Mouse (Mus musculus) midbrain, embryonic 16.5 days (tissue): Measurements from ENCODE around the gene Mrpl23. TPM values are rescaled to one million over a fixed set of nuclear protein-coding genes. Genes with fewer than 3 reads are reported as not detected.
A peak's percentile ranks its signal among the peaks of the same experiment; 100 is the strongest.

Experiments used
- ATAC-seq: fragments of 200-750 bp; cut with Nextera tagmentation; 2 replicates; pipeline ENCODE4 v1.8.0; 2017; ENCODE audit warnings: moderate TSS enrichment
- H3K27ac ChIP-seq: fragments of 300-500 bp; sonication (generic); 2 replicates; pipeline ENCODE4 v1.5.1; 2014; ENCODE audit warnings: mild to moderate bottlenecking, low read length, mixed read lengths
- H3K27me3 ChIP-seq: fragments of 300-500 bp; sonication (generic); 2 replicates; pipeline ENCODE4 v1.6.1; 2014; ENCODE audit warnings: low read depth, low read length, mixed read lengths; ENCODE audit not compliant: control insufficient read depth, insufficient read depth
- H3K36me3 ChIP-seq: fragments of 300-500 bp; sonication (generic); 2 replicates; pipeline ENCODE4 v1.6.1; 2014; ENCODE audit warnings: mild to moderate bottlenecking, low read length, moderate library complexity, mixed read lengths; ENCODE audit not compliant: control insufficient read depth, insufficient read depth
- H3K4me1 ChIP-seq: fragments of 300-500 bp; sonication (generic); 2 replicates; pipeline ENCODE4 v1.6.1; 2014; ENCODE audit warnings: mild to moderate bottlenecking, low read length, mixed read lengths; ENCODE audit not compliant: control insufficient read depth, insufficient read depth
- H3K4me2 ChIP-seq: fragments of 300-500 bp; sonication (generic); 2 replicates; pipeline ENCODE4 v1.6.1; 2014; ENCODE audit warnings: mild to moderate bottlenecking, low read length, mixed read lengths
- H3K4me3 ChIP-seq: fragments of 300-500 bp; sonication (generic); 2 replicates; pipeline ENCODE4 v1.5.1; 2014; ENCODE audit warnings: low read depth, mild to moderate bottlenecking, low read length, moderate library complexity, mixed read lengths
- H3K9ac ChIP-seq: fragments of 300-500 bp; sonication (generic); 2 replicates; pipeline ENCODE4 v1.6.1; 2014; ENCODE audit warnings: low read depth, low read length, mixed read lengths
- H3K9me3 ChIP-seq: fragments of 300-500 bp; sonication (generic); replicated peaks from 2 replicates; pipeline ENCODE4 v1.6.1; 2014; ENCODE audit warnings: mild to moderate bottlenecking, low read length, mixed read lengths; ENCODE audit not compliant: control insufficient read depth, poor library complexity, severe bottlenecking
- WGBS: fragments of 180-500 bp; shearing (Covaris S2); extraction: QIAGEN DNeasy Blood & Tissue Kit; methylation state at CpG from one replicate; pipeline ENCODE4 v1.1.7; 2014; 5-methylcytosine and 5-hydroxymethylcytosine counted together
- polyA plus RNA-seq: library from polyadenylated mRNA; unstranded; fragments of >200 nt; fragmentation: Nextera tagmentation; extraction: Ambion mirVana; gene quantifications from 2 replicates; pipeline ENCODE4 v1.2.1, GENCODE M21; 2015

The Mrpl23 gene
- polyA plus RNA-seq, 1 experiment from 2014 or later: 18.6 TPM

DNA sequence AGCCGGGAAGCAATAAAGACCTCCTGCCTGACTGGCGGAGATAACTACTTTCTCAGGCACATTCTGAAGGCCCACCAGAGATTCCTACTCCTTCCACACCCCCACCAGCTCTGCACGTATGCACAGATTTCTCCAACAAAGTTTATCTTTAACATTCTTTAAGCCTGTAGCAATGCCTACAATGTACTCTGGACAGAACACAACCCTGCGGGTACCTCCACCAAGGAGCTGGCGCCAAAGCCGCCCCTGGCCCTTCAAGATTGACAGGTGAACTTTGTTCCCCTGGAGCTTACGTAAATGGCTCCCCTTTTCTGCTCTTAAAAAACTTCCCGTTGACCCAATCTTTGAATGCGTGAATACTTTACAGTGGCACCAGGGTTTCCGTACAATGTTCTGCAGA lies 3.1 kb upstream of the Mrpl23 start:
- 78% methylated on average over 10 of the region's 10 CpGs for WGBS
- Histone ChIP-seq H3K36me3 (no peaks in the 10 kb centered on the region), H3K4me1 (peaks cover 9% of the 10 kb centered on the region), H3K4me2 (no peak overlapping the region), H3K4me3 (no peak overlapping the region), H3K9ac (no peak overlapping the region), H3K27ac (no peak overlapping the region), H3K27me3 (no peaks in the 10 kb centered on the region), H3K9me3 (no peaks in the 10 kb centered on the region)
- no peak for ATAC-seq

DNA sequence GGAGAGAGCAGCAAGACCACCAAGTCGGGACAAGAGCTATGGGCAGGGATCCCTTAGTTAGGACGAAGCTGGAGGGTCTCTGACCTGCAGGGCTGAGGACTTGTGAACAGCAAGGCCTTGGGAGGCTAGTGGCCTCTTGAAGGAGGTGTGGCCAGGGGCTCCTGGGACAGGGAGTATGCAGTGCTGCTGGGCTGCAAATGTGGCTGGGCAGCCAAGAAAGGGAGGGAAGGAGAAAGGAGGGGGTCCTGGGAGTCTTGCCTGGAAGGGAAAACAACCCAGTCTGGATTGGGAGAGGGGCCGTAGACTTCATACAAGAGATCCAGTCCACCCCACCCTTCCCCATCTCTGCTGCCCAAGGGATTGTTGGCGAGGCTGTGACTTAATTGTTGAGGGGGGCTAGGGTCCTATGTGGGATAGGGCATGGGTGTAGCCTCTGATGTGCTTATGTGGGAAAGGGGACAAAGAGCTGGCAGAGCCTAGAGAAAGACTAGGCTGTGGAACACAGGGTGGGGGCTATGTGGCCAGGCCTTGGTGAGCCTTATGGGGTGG lies 439 bp upstream of the Mrpl23 start:
- no peaks in the 10 kb centered on the region for H3K9me3 ChIP-seq
- no peak overlapping the region; the same call in 1 of the 2 replicates for H3K4me2 ChIP-seq
- H3K4me3 ChIP-seq: no peak overlapping the region
- H3K4me1 ChIP-seq: peaks cover 9% of the 10 kb centered on the region
- no peaks in the 10 kb centered on the region for H3K27me3 ChIP-seq
- WGBS: 84% methylated on average over 4 of the region's 4 CpGs
- ATAC-seq: peak; percentile 14; the same call in 1 of the 2 replicates
- H3K27ac ChIP-seq: no peak overlapping the region
- 0 out of 2 replicates have a peak, but pooled peaks cover 2% of the 10 kb centered on the region for H3K36me3 ChIP-seq
- H3K9ac ChIP-seq: no peak overlapping the region

DNA sequence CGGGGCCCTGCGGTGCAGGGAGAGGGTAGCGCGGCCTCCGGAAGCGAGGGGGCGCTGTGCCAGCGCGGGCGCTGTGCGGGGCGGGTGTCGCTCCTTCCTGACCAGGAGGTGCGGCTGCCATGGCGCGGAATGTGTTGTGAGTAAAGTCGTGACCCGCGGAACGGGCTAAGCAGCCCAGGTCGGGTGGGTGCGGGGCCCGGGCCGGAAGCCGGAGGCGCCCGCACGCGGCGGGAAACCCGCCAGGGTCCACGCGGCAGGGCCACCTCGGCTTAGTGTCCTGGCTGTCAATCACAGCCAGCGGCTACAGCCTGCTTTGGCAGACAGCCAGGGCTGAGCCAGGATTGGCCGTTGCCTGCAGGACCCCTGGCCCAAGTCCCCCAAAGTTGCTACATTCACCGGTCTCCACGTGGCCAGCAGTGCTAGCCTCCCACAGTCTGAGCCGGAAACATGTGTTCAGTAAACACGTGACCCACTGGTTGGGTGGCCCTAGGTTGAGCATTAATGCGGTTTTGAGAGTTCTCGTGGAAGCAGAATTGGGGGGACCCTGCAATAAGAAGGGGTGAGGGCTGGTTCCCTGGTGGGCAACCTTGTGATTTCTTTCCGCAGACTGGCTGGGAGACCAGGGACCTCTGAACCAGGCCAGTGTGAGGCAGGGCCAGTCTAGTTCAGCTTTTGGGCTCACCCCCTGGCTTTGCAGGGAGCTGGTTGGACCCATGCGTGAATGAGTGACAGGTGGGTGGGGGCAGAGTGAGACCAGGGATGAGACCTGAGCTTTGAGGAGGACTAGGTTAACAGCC lies 771 bp downstream of the Mrpl23 start:
- peak; percentile 89 for ATAC-seq
- H3K4me1 ChIP-seq: peaks cover 12% of the 10 kb centered on the region
- H3K27me3 ChIP-seq: no peaks in the 10 kb centered on the region
- H3K9me3 ChIP-seq: no peaks in the 10 kb centered on the region
- H3K4me2 ChIP-seq: peak overlapping the region; percentile 65
- WGBS: under 1% methylated on average over 39 of the region's 44 CpGs
- H3K9ac ChIP-seq: peak overlapping the region; percentile 78
- 0 out of 2 replicates have a peak, but pooled peaks cover 2% of the 10 kb centered on the region for H3K36me3 ChIP-seq
- H3K27ac ChIP-seq: peak overlapping the region; percentile 82
- peak overlapping the region; percentile 85 for H3K4me3 ChIP-seq

DNA sequence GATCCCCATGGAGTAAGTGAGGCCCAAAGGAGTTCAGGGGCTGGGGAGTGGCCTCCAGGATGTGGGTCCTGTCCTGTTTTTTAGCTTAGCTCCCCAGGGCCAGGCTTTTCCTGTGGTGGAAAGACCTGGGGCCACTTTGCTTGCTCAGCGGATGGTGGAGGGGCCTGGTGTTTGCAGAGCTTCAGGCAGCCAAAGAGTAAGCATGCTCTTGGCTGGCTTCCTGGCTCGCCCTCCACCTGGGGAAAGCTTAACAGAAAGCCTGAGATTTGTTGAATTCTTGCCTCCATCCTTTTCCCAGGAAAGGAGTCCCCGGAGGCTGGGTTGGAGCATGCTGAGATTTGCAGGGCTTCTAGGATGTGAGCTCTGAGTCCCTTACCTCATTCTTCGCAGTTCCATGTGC lies 2.6 kb downstream of the Mrpl23 start:
- Histone ChIP-seq H3K9me3 (no peaks in the 10 kb centered on the region), H3K9ac (no peak overlapping the region), H3K4me3 (no peak overlapping the region), H3K27me3 (no peaks in the 10 kb centered on the region), H3K36me3 (0 out of 2 replicates have a peak, but pooled peaks cover 2% of the 10 kb centered on the region), H3K4me2 (no peak overlapping the region), H3K4me1 (peaks cover 16% of the 10 kb centered on the region), H3K27ac (no peak overlapping the region)
- WGBS: 88% methylated on average over 4 of the region's 4 CpGs
- no peak for ATAC-seq

DNA sequence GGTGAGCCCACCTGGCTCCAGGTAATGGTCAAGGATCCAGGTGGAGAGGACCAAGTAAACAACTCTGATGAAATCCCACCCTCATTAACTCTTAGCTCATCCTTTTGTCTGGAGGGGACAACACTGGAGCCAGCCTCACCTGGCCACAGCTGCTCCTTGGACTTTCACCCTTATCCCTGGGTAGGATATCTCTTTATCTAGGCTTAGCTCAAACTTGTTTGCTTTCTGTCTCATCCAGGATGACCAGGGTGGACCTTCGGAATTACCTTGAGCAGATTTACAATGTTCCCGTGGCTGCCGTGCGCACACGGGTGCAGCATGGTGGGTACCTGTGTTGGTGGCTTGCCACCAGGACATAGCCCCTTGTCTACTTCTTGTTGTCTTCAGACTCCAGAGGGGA lies 3.3 kb downstream of the Mrpl23 start:
- H3K9me3 ChIP-seq: no peaks in the 10 kb centered on the region
- no peaks in the 10 kb centered on the region for H3K27me3 ChIP-seq
- no peak overlapping the region for H3K4me2 ChIP-seq
- no peak overlapping the region for H3K4me3 ChIP-seq
- H3K36me3 ChIP-seq: 0 out of 2 replicates have a peak, but pooled peaks cover 2% of the 10 kb centered on the region
- peaks cover 16% of the 10 kb centered on the region for H3K4me1 ChIP-seq
- 98% methylated on average over 5 of the region's 5 CpGs for WGBS
- ATAC-seq: no peak
- H3K27ac ChIP-seq: no peak overlapping the region
- H3K9ac ChIP-seq: no peak overlapping the region

DNA sequence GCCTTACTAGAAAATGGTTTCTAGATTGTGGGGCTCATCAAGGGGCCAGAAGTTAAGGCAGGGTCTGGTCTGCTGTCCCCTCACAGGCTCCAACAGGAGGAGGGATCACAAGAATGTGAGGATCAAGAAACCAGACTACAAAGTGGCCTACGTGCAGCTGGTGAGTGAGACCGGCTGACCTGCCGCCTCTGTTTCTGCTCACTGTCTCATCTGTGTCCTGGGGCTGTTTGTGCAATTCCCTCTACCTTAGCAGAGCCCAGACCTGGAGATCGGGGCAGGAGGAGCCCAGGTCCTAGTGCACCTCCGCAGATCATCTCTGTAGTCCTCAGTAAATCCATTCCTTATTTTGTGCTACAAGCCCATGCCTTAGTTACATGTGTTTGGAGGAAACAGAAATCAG lies 4.7 kb downstream of the Mrpl23 start:
- Histone ChIP-seq H3K4me3 (no peak overlapping the region), H3K36me3 (0 out of 2 replicates have a peak, but pooled peaks cover 2% of the 10 kb centered on the region), H3K27me3 (no peaks in the 10 kb centered on the region), H3K9ac (no peak overlapping the region), H3K27ac (no peak overlapping the region), H3K4me2 (no peak overlapping the region), H3K9me3 (no peaks in the 10 kb centered on the region), H3K4me1 (peaks cover 16% of the 10 kb centered on the region)
- no peak for ATAC-seq
- WGBS: 77% methylated on average over 5 of the region's 5 CpGs

DNA sequence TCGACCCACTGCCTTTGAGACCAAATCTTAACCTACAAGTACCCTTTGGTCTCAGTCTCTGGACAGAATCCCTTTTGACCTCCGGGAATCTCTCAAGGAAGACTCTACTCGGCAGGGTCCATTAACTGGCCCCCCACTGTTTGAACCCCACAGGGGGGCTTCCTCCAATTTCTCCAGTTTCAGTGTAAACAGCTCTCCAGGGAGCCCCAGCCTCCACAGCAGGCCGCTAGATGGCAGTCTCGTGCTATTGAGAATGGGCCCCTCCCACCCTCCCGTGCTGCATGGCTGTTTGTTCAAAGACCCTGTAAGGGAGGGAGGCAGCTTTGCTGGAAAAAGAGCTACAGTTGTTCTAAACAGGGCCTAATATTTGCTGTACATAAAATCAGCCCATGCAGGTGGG lies 5.4 kb downstream of the Mrpl23 start:
- H3K4me1 ChIP-seq: peaks cover 19% of the 10 kb centered on the region
- H3K27me3 ChIP-seq: no peaks in the 10 kb centered on the region
- no peak overlapping the region for H3K4me2 ChIP-seq
- H3K9me3 ChIP-seq: no peaks in the 10 kb centered on the region
- H3K36me3 ChIP-seq: 0 out of 2 replicates have a peak, but pooled peaks cover 2% of the 10 kb centered on the region
- 6% methylated on average over 6 of the region's 6 CpGs for WGBS
- no peak overlapping the region for H3K4me3 ChIP-seq
- H3K9ac ChIP-seq: 0 out of 2 replicates have a peak overlapping the region, but pooled peaks have one; percentile 27
- peak overlapping the region; percentile 29; the same call in 1 of the 2 replicates for H3K27ac ChIP-seq
- ATAC-seq: peak; percentile 37; the same call in 1 of the 2 replicates

DNA sequence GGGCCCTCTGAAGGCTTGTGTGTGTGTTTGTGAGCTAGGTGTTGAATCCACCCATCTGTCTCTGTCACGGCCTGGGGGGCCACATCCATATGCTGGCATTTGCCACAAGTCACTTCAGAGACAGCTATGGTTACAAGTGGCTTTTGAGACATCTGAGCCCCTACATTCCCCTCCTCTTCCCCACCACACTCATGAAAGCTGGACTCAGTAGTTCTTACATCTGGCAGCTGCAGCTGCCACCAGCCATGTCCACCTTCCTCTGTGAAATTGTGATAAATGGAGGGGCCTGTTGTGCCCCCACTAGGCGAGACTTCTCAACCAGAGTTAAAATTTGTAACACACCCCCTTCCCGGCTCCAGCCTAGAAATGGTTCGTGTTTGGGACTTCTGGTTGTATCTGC lies 5.8 kb downstream of the Mrpl23 start:
- 35% methylated on average over 4 of the region's 4 CpGs for WGBS
- ATAC-seq: no peak
- peaks cover 19% of the 10 kb centered on the region for H3K4me1 ChIP-seq

GRCm38 (mm10) chr7:142538766-142539165 lies 6.3 kb downstream of the Mrpl23 start:
- H3K27me3 ChIP-seq: no peaks in the 10 kb centered on the region
- H3K4me2 ChIP-seq: no peak overlapping the region
- no peak overlapping the region for H3K4me3 ChIP-seq
- H3K36me3 ChIP-seq: 0 out of 2 replicates have a peak, but pooled peaks cover 2% of the 10 kb centered on the region
- no peak for ATAC-seq
- peaks cover 16% of the 10 kb centered on the region for H3K4me1 ChIP-seq
- H3K27ac ChIP-seq: no peak overlapping the region
- no peaks in the 10 kb centered on the region for H3K9me3 ChIP-seq
- H3K9ac ChIP-seq: no peak overlapping the region
- 21% methylated on average over 6 of the region's 6 CpGs for WGBS

More for the DNA sequence above, 5.8 kb downstream of the Mrpl23 start:
- Histone ChIP-seq H3K27ac (peak overlapping the region; percentile 29; the same call in 1 of the 2 replicates), H3K4me3 (no peak overlapping the region), H3K27me3 (no peaks in the 10 kb centered on the region), H3K4me2 (no peak overlapping the region), H3K9me3 (no peaks in the 10 kb centered on the region), H3K36me3 (0 out of 2 replicates have a peak, but pooled peaks cover 2% of the 10 kb centered on the region), H3K9ac (0 out of 2 replicates have a peak overlapping the region, but pooled peaks have one; percentile 27)
